Mouse (Mus musculus) CH12F3 (cell line): ENCODE measurements at regions not wholly inside any gene's neighbourhood (a gene's known extent, or its start where the extent isn't known, plus 50 kb on each side); places are given as distances from the start of the nearest gene placed in this dataset.

Experiments
- in situ Hi-C: fragments of 300-500 bp; cut with MboI; formaldehyde crosslinking; loops from 2 replicates; pipeline ENCODE4 v1.14.3; 2020; ENCODE audit warnings: low sequenced_read_pairs

DNA sequence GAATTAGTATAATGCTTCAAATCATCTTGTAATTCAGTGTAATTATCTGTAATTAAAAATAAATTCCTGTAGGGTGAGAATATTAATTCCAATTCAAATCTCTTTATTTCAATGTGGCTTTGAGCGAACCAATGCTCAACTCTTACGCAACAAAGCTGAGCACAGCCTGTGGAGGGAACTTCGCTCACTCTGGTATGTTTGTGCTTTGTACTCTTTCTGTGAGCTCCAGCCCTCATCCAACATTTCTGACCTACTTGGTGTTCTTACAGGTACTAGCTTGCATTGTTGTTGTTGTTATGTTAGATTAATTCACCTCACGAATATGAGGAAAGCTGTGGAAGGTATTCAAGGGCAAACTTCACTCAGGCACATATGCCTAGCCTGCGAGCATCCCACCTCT lies 299.7 kb downstream of the Cog6 start:
- in situ Hi-C loops, result no loop called here

GRCm38 (mm10) chr3:52712151-52712550 lies 304.9 kb downstream of the Cog6 start:
- in situ Hi-C loops, result no loop called here

DNA sequence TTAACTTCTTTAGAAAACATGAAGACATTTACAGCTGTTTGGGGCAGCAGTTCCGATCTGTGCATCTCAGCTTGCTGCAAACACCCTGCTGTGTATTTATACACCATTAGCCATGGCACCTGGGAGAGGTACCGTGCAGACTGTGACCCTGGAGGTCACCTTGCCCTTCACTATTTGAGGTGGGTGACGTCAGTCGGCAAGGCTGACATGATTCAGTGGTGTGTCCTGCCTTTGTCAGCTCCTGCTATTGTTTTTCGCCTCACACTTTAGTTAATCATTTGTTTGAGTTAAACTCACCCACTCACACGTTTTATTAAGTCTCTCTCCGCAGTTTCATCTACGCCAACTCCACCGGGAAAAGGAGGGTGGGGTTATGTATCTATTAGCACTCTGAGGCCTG lies 305.9 kb downstream of the Cog6 start:
- in situ Hi-C loops, result no loop called here

- in situ Hi-C loops, result no loop called here
Observed at GRCm38 (mm10) chr3:52708746-52709145, 308.3 kb downstream of the Cog6 start.

- in situ Hi-C loops, result no loop called here
Observed at GRCm38 (mm10) chr3:52708301-52708700, 308.7 kb downstream of the Cog6 start.

DNA sequence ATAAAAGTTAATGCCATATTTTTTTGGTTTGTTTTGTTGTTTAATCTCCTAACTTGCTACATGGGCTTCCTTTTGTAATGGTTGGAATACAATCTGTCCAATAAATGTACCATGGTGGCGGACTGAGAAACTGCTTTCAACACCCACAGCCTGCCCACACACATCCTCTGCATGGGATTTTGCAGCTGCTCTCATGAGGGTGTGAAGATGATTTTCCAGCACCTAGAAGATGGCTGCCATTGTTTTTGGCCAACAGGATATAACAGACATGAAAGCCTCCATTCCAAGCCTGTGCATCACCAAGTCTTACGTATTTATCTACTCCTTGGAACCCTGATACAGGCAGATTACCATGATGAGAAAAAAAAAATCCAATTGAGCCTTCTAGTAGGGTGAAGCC lies 310.4 kb downstream of the Cog6 start:
- in situ Hi-C loops, result no loop called here

DNA sequence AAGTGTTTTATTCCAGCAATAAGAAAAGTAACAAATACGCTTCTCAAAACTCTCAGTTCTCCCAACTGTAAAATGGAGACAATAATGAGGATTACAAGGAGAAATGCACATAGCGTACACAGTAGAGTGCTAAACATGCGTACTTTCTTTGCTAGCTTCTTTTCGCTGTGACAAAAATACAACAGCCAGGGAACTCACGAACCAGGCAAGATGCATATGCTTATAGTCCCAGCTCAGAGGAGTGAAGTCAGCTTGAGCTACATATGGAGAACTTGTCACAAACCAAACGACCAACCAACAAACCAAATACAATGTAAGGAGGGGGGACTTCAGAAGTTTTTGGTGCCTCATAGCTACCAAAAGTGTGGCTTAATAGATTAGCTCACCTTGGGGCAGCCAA lies 313.3 kb downstream of the Cog6 start:
- in situ Hi-C loops, result no loop called here

GRCm38 (mm10) chr3:52702962-52703361 lies 314.1 kb downstream of the Cog6 start:
- in situ Hi-C loops, result no loop called here

DNA sequence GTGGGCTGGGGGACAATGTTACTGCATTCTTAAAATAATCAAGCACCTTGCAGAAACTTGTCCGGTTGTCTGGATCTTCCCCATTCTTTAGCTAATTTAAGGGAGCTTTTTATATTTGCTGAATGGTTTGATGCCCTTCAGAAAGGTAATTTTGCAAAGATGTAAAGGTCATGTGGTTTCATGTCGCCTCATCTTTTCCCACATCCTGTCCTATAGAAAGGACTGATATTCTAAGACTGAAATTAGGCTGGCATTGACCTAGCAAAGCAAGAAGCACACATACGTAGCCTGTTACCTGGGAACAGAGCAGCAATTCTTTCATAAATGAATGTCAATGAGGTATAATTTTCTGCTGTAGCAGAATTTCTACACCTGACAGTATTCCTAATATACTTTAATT lies 315.4 kb downstream of the Cog6 start:
- in situ Hi-C loops, result no loop called here

GRCm38 (mm10) chr3:52693813-52694212 lies 323.2 kb downstream of the Cog6 start:
- in situ Hi-C loops, result no loop called here

DNA sequence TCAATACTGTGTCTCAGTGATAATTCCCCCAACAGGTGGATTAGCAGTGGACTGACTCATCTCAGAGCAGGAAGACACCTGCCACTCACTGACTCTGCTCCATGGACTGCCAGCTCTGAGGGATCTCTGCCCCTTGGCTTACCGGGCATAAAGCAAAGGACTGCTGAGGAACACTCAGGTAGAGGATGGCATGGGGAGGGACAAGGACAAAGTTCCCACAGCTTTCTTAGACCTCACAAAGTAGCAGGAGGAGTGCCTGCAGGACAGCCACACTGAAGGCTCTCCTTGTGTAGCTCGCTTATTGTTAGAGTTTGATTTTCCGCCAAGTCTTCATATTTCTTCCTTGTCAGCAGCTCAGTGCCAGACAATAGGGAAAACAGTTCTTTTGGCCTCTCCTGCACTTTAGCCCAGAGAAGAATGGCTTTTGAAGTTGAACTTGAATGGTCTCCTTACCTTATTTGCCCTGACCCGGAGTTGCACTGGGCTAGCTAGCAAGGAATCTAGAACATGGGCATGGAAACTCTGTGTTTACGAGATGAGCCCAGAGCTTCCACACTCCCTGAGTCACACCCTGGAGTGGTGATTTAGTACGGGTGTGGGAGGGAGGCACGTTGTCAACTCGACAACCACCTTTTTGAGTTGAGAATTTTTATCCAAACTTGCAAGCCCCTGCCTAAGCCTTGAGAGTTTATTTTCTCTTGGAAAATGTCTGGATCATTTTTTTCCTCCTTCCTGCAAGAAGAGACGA lies 331.4 kb downstream of the Cog6 start:
- in situ Hi-C loops, result no loop called here

GRCm38 (mm10) chr3:52680824-52681388 lies 336.1 kb downstream of the Cog6 start:
- in situ Hi-C loops, result no loop called here

GRCm38 (mm10) chr3:52676886-52677670 lies 340.0 kb downstream of the Cog6 start:
- in situ Hi-C loops, result no loop called here

GRCm38 (mm10) chr3:52670628-52671028 lies 346.4 kb downstream of the Cog6 start:
- in situ Hi-C loops, result no loop called here

DNA sequence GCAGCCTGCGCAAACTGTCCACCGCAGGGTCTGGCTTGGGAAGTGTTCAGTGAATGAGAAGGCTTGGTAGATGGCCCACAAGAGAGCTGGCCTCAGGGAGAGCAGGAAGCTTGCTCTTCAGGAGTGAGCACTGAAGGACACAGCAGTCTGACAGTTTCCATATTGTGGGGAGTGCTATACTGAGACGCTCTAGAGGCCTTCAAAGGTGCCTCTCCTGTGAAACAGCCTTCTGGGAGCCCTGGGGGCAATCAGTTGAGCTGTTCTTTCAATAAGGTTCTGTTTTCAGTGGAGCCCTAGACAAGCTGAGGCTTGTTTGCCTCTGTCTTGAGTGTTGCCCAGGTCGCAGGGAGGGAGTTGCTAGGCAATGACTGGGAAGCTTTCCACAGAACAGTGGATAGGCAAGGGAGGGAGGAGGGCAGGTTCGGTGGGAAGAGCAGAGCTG lies 353.9 kb downstream of the Cog6 start:
- in situ Hi-C loops, result no loop called here

- in situ Hi-C loops, result no loop called here
Observed at GRCm38 (mm10) chr3:52662164-52662908, 354.7 kb downstream of the Cog6 start.

DNA sequence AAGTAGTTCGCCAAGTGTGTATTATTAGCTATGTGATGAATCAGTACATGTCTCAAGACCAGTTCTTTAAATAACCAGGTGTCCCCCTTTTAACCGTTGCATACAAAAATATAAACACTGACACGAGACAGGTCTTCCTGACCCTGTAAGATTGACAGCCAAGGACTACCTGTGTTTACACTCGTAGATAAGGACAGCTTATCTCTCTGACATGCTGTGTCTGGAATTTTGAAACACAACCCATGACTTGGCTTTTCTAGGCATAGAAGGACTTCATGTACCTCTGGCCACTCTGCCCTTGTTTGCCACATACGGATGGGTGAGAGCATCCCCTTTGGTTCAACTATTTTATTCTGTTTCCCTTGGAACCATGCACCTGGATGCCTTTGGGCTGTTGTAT lies 364.0 kb downstream of the Cog6 start:
- in situ Hi-C loops, result no loop called here

- in situ Hi-C loops, result no loop called here
Observed at GRCm38 (mm10) chr3:52652476-52652870, 364.6 kb downstream of the Cog6 start.

DNA sequence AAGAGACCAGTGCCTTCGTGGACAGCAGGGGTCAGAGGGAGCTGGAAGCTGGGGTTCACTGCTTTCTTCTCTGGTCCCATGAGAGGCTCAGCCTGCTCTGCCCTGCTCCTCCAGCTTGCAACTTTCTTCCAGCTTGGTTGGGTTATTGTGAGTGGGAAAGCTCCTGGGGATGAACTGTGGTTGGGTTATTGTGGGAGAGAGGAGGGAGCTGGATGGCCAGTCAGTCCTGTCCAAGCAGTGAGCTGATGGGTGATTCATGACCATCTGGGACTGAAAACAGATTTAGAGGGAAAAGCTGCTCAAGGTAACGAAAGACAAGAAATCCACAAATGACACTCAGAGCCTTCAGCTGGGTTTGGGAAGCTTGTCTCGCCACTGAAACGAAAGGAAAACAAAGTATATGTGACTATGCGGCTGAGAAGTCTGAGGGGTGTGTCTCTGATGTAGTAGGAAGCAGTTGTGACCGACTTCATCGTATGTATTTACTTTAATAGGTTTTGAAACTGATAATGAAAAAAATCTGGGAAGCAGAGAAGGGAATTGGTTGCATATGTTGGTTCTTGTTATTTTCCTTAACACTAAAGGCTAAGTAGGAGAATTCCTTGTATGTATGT lies 365.1 kb downstream of the Cog6 start:
- in situ Hi-C loops, result no loop called here

- in situ Hi-C loops, result no loop called here
Observed at GRCm38 (mm10) chr3:52650071-52650470, 367.0 kb downstream of the Cog6 start.
